Mouse (Mus musculus) kidney, postnatal 0 days (tissue): ENCODE results near the gene Edar. TPM values are rescaled to one million over a fixed set of nuclear protein-coding genes. Genes with fewer than 3 reads are reported as not detected.

Source experiments
- ATAC-seq: fragments of 200-750 bp; cut with Nextera tagmentation; replicated peaks from 2 replicates; pipeline ENCODE4 v1.8.0; 2017; ENCODE audit warnings: low read depth, moderate number of reproducible peaks, moderate TSS enrichment, moderate library complexity; ENCODE audit not compliant: low FRiP score
- DNase-seq: peaks from one replicate; pipeline ENCODE4 v3.0.0-alpha.2; 2016; ENCODE audit warnings: low spot score
- H3K27ac ChIP-seq: fragments of 300-500 bp; sonication (generic); 2 replicates; pipeline ENCODE4 v1.5.1; 2014; ENCODE audit warnings: mild to moderate bottlenecking
- H3K27me3 ChIP-seq: fragments of 300-500 bp; sonication (generic); 2 replicates; pipeline ENCODE4 v1.6.1; 2014; ENCODE audit warnings: low read length, mixed read lengths; ENCODE audit not compliant: insufficient read depth
- H3K36me3 ChIP-seq: fragments of 300-500 bp; sonication (generic); 2 replicates; pipeline ENCODE4 v1.6.1; 2014; ENCODE audit warnings: low read length, mixed read lengths; ENCODE audit not compliant: insufficient read depth
- H3K4me1 ChIP-seq: fragments of 300-500 bp; sonication (generic); replicated peaks from 2 replicates; pipeline ENCODE4 v1.6.1; 2014; ENCODE audit warnings: antibody characterized with exemption, low read length, mixed read lengths; ENCODE audit not compliant: insufficient read depth
- H3K4me2 ChIP-seq: fragments of 300-500 bp; sonication (generic); 2 replicates; pipeline ENCODE4 v1.6.1; 2014; ENCODE audit warnings: mild to moderate bottlenecking, low read length, moderate library complexity, mixed read lengths
- H3K4me3 ChIP-seq: fragments of 300-500 bp; sonication (generic); replicated peaks from 2 replicates; pipeline ENCODE4 v1.5.1; 2014; ENCODE audit warnings: low read depth, low read length
- H3K9ac ChIP-seq: fragments of 300-500 bp; sonication (generic); 2 replicates; pipeline ENCODE4 v1.6.1; 2014; ENCODE audit warnings: low read depth, low read length
- H3K9me3 ChIP-seq: fragments of 300-500 bp; sonication (generic); replicated peaks from 2 replicates; pipeline ENCODE4 v1.6.1; 2016; ENCODE audit warnings: low read length, inconsistent platforms, mixed read lengths
- CTCF ChIP-seq: IDR thresholded peaks from 2 replicates; pipeline ENCODE4 v1.5.1; 2016; ENCODE audit warnings: antibody characterized with exemption, low read depth, mild to moderate bottlenecking, moderate library complexity
- WGBS: fragments of 180-500 bp; shearing (Covaris S2); extraction: QIAGEN DNeasy Blood & Tissue Kit; methylation state at CpG from one replicate; pipeline ENCODE4 v1.1.7; 2014; 5-methylcytosine and 5-hydroxymethylcytosine counted together
- polyA plus RNA-seq: library from polyadenylated mRNA; unstranded; fragments of >200 nt; fragmentation: Nextera tagmentation; extraction: Ambion mirVana; gene quantifications from 2 replicates; pipeline ENCODE4 v1.2.1, GENCODE M21; 2015

Gene Edar
- polyA plus RNA-seq, 1 experiment from 2014 or later, result 0.51 TPM

DNA sequence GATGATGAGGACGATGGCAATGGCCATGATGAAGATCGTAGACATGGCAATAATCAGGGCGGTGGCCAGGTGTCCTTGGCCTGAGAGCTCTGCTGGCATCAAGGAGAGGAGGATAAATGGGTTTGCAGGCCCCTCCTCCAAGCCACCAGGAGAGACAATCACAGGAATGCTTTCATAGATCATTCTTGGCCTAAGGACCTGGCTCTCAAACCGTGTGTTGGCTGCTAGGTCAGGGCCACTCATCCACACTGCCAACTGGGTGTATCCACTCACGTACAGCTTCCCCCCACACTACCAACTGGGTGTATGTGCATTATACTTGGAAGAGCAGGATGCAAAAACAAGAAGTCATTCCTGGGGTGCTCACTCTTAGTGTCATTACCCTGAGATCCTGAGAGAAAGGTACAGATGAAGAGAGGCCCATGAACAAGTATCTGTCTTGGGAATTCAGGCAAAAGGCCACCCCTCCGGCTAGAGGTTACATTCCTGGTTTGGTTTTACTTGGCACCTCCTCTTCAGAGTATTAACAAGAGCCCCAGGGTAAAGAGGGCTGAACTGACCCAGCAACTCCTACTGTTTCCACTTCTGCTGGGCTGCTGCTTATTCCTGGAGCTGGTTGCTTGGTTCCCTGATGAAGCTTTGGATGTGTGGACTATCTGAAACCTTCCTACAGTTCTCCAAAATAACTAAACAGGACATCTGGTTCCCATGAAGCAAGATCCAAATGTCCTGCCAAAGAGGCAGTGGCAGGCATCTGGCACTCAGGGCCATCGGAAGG is 64.8 kb downstream of the Edar start:
- Histone ChIP-seq H3K4me2 (no peak overlapping the region), H3K27ac (no peak overlapping the region), H3K9ac (no peak overlapping the region), H3K36me3 (no peaks in the 10 kb centered on the region), H3K27me3 (no peaks in the 10 kb centered on the region), H3K9me3 (no peaks in the 10 kb centered on the region), H3K4me1 (no peaks in the 10 kb centered on the region), H3K4me3 (no peak overlapping the region)
- TF ChIP-seq CTCF, result no peak
- no peak for ATAC-seq
- 80% methylated on average over 7 of the region's 7 CpGs for WGBS
- DNase-seq, result no peak

DNA sequence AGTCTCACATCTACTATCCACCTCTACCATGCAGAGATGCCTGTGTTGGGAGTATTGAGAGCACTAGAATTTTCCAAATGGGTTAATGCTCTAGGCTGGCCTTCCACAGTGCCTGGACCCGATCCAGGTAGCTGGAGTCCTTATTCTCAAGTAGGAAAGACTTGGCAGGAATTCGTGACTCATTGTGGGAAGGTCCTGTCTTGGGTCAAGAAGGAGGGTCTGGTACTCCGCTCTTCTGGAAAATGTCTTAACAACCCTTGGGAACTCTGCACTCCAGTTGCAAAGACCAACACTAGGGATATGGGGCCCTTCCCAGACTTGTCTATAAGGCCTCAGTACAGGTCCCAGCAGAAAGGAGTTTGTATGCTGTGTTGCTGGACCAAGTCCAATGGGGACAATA is 66.6 kb downstream of the Edar start:
- Histone ChIP-seq H3K4me3 (no peak overlapping the region), H3K9ac (no peak overlapping the region), H3K27me3 (no peaks in the 10 kb centered on the region), H3K4me1 (0 out of 2 replicates have a peak, but pooled peaks cover 3% of the 10 kb centered on the region), H3K4me2 (no peak overlapping the region), H3K36me3 (no peaks in the 10 kb centered on the region), H3K27ac (no peak overlapping the region), H3K9me3 (no peaks in the 10 kb centered on the region)
- DNase-seq (no peak), ATAC-seq (no peak)
- no peak for TF ChIP-seq CTCF
- 69% methylated on average over 3 of the region's 3 CpGs for WGBS

DNA sequence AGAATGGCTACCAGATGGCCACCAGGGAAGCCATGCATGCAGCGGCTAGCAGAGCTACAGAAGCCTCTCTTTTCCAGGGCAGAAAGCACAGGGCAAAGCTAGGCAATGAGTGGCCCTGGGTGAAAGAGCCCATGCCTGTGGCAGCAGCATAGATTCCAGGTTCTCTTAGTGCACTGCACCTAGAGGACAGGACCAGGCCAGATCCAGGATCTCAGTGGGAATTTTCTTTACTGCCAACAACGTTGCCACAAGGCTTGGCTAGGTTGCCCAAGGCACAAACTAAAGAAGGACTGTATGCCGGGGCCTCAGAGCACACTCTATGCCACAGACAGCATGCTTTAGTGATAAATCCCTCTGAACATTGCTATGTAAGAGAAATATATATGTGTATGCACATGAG is 69.1 kb downstream of the Edar start:
- Histone ChIP-seq H3K27ac (no peak overlapping the region), H3K9ac (no peak overlapping the region), H3K36me3 (no peaks in the 10 kb centered on the region), H3K4me2 (no peak overlapping the region), H3K27me3 (no peaks in the 10 kb centered on the region), H3K4me1 (0 out of 2 replicates have a peak, but pooled peaks cover 3% of the 10 kb centered on the region), H3K9me3 (no peaks in the 10 kb centered on the region), H3K4me3 (no peak overlapping the region)
- ATAC-seq (no peak), DNase-seq (no peak)
- WGBS, result 92% methylated on average over 3 of the region's 3 CpGs
- TF ChIP-seq CTCF, result no peak

DNA sequence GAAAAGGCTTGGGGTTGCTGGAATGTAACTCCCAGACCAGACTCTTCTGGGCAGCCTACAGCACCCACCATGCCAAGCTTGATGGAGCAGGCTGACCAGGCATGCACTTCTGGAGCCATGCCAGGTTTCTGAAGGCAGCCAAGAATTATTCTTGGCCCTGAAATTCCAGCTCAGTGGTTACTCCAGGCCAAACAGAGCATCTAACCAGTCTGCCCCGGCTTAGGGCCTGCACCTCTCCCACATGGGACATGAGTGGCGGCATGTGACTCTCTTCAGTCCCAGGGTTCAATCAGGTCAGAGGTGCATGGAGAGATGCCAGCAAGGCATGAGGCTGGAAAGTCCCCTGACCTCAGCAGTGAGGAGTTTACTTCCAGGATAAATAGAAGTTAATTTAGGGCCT is 70.7 kb downstream of the Edar start:
- Histone ChIP-seq H3K4me2 (no peak overlapping the region), H3K27ac (peak overlapping the region; percentile 78), H3K27me3 (no peaks in the 10 kb centered on the region), H3K9ac (no peak overlapping the region), H3K9me3 (no peaks in the 10 kb centered on the region), H3K4me1 (0 out of 2 replicates have a peak, but pooled peaks cover 3% of the 10 kb centered on the region), H3K36me3 (no peaks in the 10 kb centered on the region), H3K4me3 (no peak overlapping the region)
- peak; percentile 57 for DNase-seq
- peak; percentile 98 for ATAC-seq
- TF ChIP-seq CTCF, result no peak
- 22% methylated on average over 2 of the region's 2 CpGs for WGBS

DNA sequence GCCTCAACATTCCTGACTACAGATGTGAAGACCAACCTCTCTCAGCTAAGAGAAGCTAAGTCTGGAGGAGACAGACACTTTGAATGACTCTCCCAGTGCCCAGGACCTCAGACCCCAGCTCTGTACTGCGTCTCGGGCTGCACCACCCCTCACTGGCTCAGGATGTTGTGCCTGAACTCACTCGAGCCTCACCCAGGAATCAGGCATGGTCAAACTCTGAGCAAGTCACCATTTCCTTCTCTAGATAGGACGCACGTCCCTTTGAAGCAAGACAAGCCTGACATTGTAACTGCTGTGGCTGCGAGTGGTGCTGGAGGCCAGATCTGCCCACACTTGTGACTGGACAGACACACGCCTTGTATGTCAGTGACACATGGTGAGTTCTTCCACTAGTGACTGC is 73.5 kb downstream of the Edar start:
- Histone ChIP-seq H3K4me1 (0 out of 2 replicates have a peak, but pooled peaks cover 3% of the 10 kb centered on the region), H3K4me3 (no peak overlapping the region), H3K4me2 (no peak overlapping the region), H3K27me3 (no peaks in the 10 kb centered on the region), H3K36me3 (no peaks in the 10 kb centered on the region), H3K9ac (no peak overlapping the region), H3K9me3 (no peaks in the 10 kb centered on the region), H3K27ac (no peak overlapping the region)
- no peak for ATAC-seq
- WGBS, result 73% methylated on average over 7 of the region's 7 CpGs
- no peak for TF ChIP-seq CTCF
- DNase-seq, result no peak

DNA sequence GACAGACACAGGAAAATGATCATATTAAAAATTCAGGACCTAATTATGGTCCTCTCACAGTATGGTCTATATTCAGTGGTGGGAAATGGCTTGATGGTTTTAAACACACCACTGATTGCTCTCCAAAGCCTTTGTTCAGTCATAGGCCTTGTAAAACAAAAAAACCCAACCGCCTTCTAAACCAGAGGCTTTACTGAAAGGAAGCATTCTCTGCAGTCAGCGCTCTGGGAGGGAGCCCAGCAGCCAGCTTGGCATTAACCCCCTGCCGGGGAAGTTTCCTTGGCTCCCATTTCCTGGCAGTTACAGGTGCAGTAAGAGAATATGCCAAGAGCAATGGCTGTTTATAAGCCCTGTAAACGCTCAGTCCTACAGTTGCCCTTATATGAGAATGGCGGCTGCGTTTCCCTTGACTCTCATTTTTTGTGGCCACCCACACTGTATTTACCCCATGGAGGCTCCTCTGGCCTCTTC is 74.0 kb downstream of the Edar start:
- H3K27me3 ChIP-seq, result no peaks in the 10 kb centered on the region
- no peak for ATAC-seq
- H3K9me3 ChIP-seq, result no peaks in the 10 kb centered on the region
- no peak for TF ChIP-seq CTCF
- no peak for DNase-seq
- 40% methylated on average over 6 of the region's 6 CpGs for WGBS
- H3K4me2 ChIP-seq, result no peak overlapping the region
- no peak overlapping the region for H3K27ac ChIP-seq
- H3K4me1 ChIP-seq, result 0 out of 2 replicates have a peak, but pooled peaks cover 3% of the 10 kb centered on the region
- H3K9ac ChIP-seq, result no peak overlapping the region
- no peak overlapping the region for H3K4me3 ChIP-seq
- H3K36me3 ChIP-seq, result no peaks in the 10 kb centered on the region
